ENCODE assay signal across 44 mouse cellular contexts in genomic region chr3:59150624-59151023, GRCm38 (mm10). TPM values are rescaled to one million over a fixed set of nuclear protein-coding genes. Genes with fewer than 3 reads are reported as not detected.
"Had no signal": no experiment of that assay in that cellular context is flagged by ENCODE, and none has a peak within 500 bp of the region (broad histone marks: within the 10 kb centered on the region; RNA-seq: fewer than 3 reads in every experiment).

No protein-coding gene starts in this region.

- H3K9ac ChIP-seq: limb, embryonic 12.5 days; limb, embryonic 13.5 days; limb, embryonic 15.5 days; liver, embryonic 12.5 days; liver, embryonic 13.5 days; liver, embryonic 14.5 days; liver, embryonic 15.5 days; lung, embryonic 14.5 days; lung, embryonic 15.5 days; midbrain, embryonic 12.5 days; midbrain, embryonic 13.5 days; midbrain, embryonic 15.5 days; neural tube, embryonic 12.5 days had no signal

- ATAC-seq: liver, embryonic 12.5 days; lung, postnatal 0 days; midbrain, embryonic 13.5 days; midbrain, embryonic 15.5 days; midbrain, embryonic 16.5 days had no signal

- H3K4me1 ChIP-seq: limb, embryonic 10.5 days; limb, embryonic 12.5 days; limb, embryonic 15.5 days; liver, embryonic 15.5 days; lung, embryonic 15.5 days; midbrain, embryonic 10.5 days; midbrain, embryonic 12.5 days; midbrain, embryonic 13.5 days; midbrain, embryonic 15.5 days; neural tube, embryonic 12.5 days had no signal

- H3K27me3 ChIP-seq: limb, embryonic 12.5 days; limb, embryonic 13.5 days; limb, embryonic 15.5 days; liver, embryonic 12.5 days; liver, embryonic 13.5 days; liver, embryonic 15.5 days; lung, embryonic 15.5 days; megakaryocyte, embryonic 14.5 days; midbrain, embryonic 12.5 days; midbrain, embryonic 13.5 days; midbrain, embryonic 15.5 days; neural tube, embryonic 12.5 days had no signal

- H3K4me3 ChIP-seq: left cerebral cortex, adult 2 months; limb, embryonic 10.5 days; limb, embryonic 12.5 days; limb, embryonic 13.5 days; limb, embryonic 15.5 days; liver, embryonic 12.5 days; liver, embryonic 13.5 days; liver, embryonic 15.5 days; lung, embryonic 15.5 days; megakaryocyte, embryonic 14.5 days; midbrain, embryonic 10.5 days; midbrain, embryonic 12.5 days; midbrain, embryonic 13.5 days; midbrain, embryonic 15.5 days; myocyte; neural tube, embryonic 12.5 days had no signal

- H3K9me3 ChIP-seq: limb, embryonic 10.5 days; limb, embryonic 12.5 days; limb, embryonic 13.5 days; limb, embryonic 15.5 days; liver, embryonic 12.5 days; liver, embryonic 13.5 days; liver, embryonic 15.5 days; lung, embryonic 15.5 days; megakaryocyte, embryonic 14.5 days; midbrain, embryonic 10.5 days; midbrain, embryonic 12.5 days; midbrain, embryonic 13.5 days; midbrain, embryonic 15.5 days; neural tube, embryonic 12.5 days had no signal

- DNase-seq: left cerebral cortex, postnatal 4 days; liver, embryonic 13.5 days; lung, adult 18-20 months; lung, adult 2 months; lung, embryonic 14.5 days; lung, postnatal 10 days; lung, postnatal 14 days; lung, postnatal 36 days; lung, postnatal 4 days; midbrain, embryonic 14.5 days had no signal

- H3K4me2 ChIP-seq: limb, embryonic 12.5 days; limb, embryonic 13.5 days; limb, embryonic 15.5 days; liver, embryonic 12.5 days; liver, embryonic 13.5 days; liver, embryonic 15.5 days; lung, embryonic 14.5 days; lung, embryonic 15.5 days; midbrain, embryonic 11.5 days; midbrain, embryonic 12.5 days; midbrain, embryonic 13.5 days; midbrain, embryonic 15.5 days; neural tube, embryonic 12.5 days had no signal

- H3K27ac ChIP-seq: left cerebral cortex, adult 2 months; limb, embryonic 10.5 days; limb, embryonic 12.5 days; limb, embryonic 13.5 days; limb, embryonic 15.5 days; liver, embryonic 12.5 days; liver, embryonic 13.5 days; liver, embryonic 14.5 days; liver, embryonic 15.5 days; lung, embryonic 15.5 days; macrophage; midbrain, embryonic 10.5 days; midbrain, embryonic 12.5 days; midbrain, embryonic 13.5 days; midbrain, embryonic 15.5 days; neural tube, embryonic 12.5 days had no signal

- H3K36me3 ChIP-seq: limb, embryonic 10.5 days; limb, embryonic 12.5 days; limb, embryonic 13.5 days; limb, embryonic 15.5 days; liver, embryonic 12.5 days; liver, embryonic 13.5 days; liver, embryonic 15.5 days; lung, embryonic 15.5 days; midbrain, embryonic 10.5 days; midbrain, embryonic 12.5 days; midbrain, embryonic 13.5 days; midbrain, embryonic 15.5 days; neural tube, embryonic 12.5 days had no signal

RNA-seq across cellular contexts. Expression of gene Gpr87, which starts 44.3 kb away (rescaled TPM):
- total RNA-seq: left cerebral cortex, adult 18-20 months; left cerebral cortex, adult 2 months; left cerebral cortex, adult 8-10 months; left cerebral cortex, postnatal 10 days; left cerebral cortex, postnatal 14 days; left cerebral cortex, postnatal 25 days; left cerebral cortex, postnatal 36 days; left cerebral cortex, postnatal 4 days; megakaryocyte progenitor cell, adult 5-6 weeks; megakaryocyte, adult 5-6 weeks; megakaryocyte-erythroid progenitor cell, adult 5-6 weeks; monocyte, adult 5-6 weeks had no signal
- polyA plus RNA-seq: liver, embryonic 12.5 days; liver, embryonic 13.5 days; liver, embryonic 14.5 days; liver, embryonic 15.5 days; liver, embryonic 16.5 days; lung, embryonic 16.5 days; lung, postnatal 0 days; macrophage; midbrain, embryonic 16.5 days; midbrain, postnatal 0 days; myocyte; neural tube, embryonic 11.5 days had no signal

RNA-seq across cellular contexts. Expression of gene Gpr171, which starts 49.0 kb away (rescaled TPM):
- total RNA-seq: left cerebral cortex, adult 18-20 months; left cerebral cortex, adult 2 months; left cerebral cortex, adult 8-10 months; left cerebral cortex, postnatal 10 days; left cerebral cortex, postnatal 14 days; left cerebral cortex, postnatal 25 days; left cerebral cortex, postnatal 36 days; left cerebral cortex, postnatal 4 days; midbrain, postnatal 0 days had no signal
- polyA plus RNA-seq: myocyte had no signal
